Comparison of ENCODE assay signal across 24 mouse cellular contexts in genomic region chr9:119994207-119994606, GRCm38 (mm10). TPM values are rescaled to one million over a fixed set of nuclear protein-coding genes. Genes with fewer than 3 reads are reported as not detected.
DNase-seq lines count a peak whose midpoint lies in the region; ATAC-seq and TF ChIP-seq lines count a peak whose summit lies in the region.
"Had no signal": no experiment of that assay in that cellular context is flagged by ENCODE, and none has a peak within 500 bp of the region (broad histone marks: within the 10 kb centered on the region; RNA-seq: fewer than 3 reads in every experiment).

No protein-coding gene starts in this region.

- H3K4me3 ChIP-seq in intestine, postnatal 0 days (ENCODE audit: low read depth, low read length), result no peak overlapping the region
- H3K4me3 ChIP-seq: hindbrain, embryonic 15.5 days had no signal

- 45% methylated on average over 7 of the region's 7 CpGs for WGBS in intestine, postnatal 0 days

- DNase-seq in urinary bladder, postnatal 14 days (ENCODE audit: low spot score), result peak; percentile 47
- no peak for DNase-seq in urinary bladder, adult 18-20 months (ENCODE audit: low spot score in 2 of 2)
- peak; percentile 58 for DNase-seq in R1 (ENCODE audit: low read depth, low spot score)
- DNase-seq in cerebellum, postnatal 10 days, result no peak
- no peak for DNase-seq in embryo, embryonic 10.5 days (ENCODE audit: low spot score)
- DNase-seq: adrenal gland, postnatal 14 days; cerebellum, adult 9-11 months; embryo, embryonic 11 days; gastrocnemius, postnatal 10 days; heart, adult 18-20 months; heart, postnatal 4 days; kidney, adult 2 months; kidney, postnatal 10 days; left cerebral cortex, postnatal 4 days; liver, postnatal 0 days; retina, postnatal 1 day had no signal

- no peaks in the 10 kb centered on the region for H3K36me3 ChIP-seq in intestine, postnatal 0 days (ENCODE audit: control insufficient read depth, insufficient read depth)
- H3K36me3 ChIP-seq: hindbrain, embryonic 15.5 days had no signal

- H3K27me3 ChIP-seq in intestine, postnatal 0 days (replicated peaks; ENCODE audit: control insufficient read depth, insufficient read depth, low read length), result no peaks in the 10 kb centered on the region

- no peaks in the 10 kb centered on the region for H3K9me3 ChIP-seq in intestine, postnatal 0 days (ENCODE audit: control insufficient read depth)
- H3K9me3 ChIP-seq: hindbrain, embryonic 15.5 days had no signal

- no peak overlapping the region for H3K27ac ChIP-seq in intestine, postnatal 0 days (ENCODE audit: low read depth, low read length)
- H3K27ac ChIP-seq: hindbrain, embryonic 15.5 days had no signal

- no peak for TF ChIP-seq CTCF in intestine, postnatal 0 days (IDR thresholded peaks at IDR 0.05; ENCODE audit: low read depth)

- peak; percentile 68 for ATAC-seq in intestine, postnatal 0 days
- no peak for ATAC-seq in erythroid progenitor cell, adult 5-6 weeks (replicated peaks; ENCODE audit: low FRiP score, poor library complexity, severe bottlenecking)
- ATAC-seq: CD4-positive, CD25-positive, alpha-beta regulatory T cell, adult 4 months had no signal

- H3K4me2 ChIP-seq in intestine, postnatal 0 days (replicated peaks; ENCODE audit: low read depth), result no peak overlapping the region
- H3K4me2 ChIP-seq: hindbrain, embryonic 15.5 days; midbrain, embryonic 11.5 days had no signal

- no peak overlapping the region for H3K9ac ChIP-seq in intestine, postnatal 0 days (ENCODE audit: low read depth, low read length)
- H3K9ac ChIP-seq: hindbrain, embryonic 15.5 days; liver, postnatal 0 days had no signal

- no peaks in the 10 kb centered on the region for H3K4me1 ChIP-seq in intestine, postnatal 0 days (replicated peaks; ENCODE audit: control insufficient read depth, insufficient read depth, low read length)
- H3K4me1 ChIP-seq: hindbrain, embryonic 15.5 days had no signal

RNA-seq across cellular contexts. Expression of gene Csrnp1, which starts 9.7 kb away (rescaled TPM):
- polyA plus RNA-seq in intestine, postnatal 0 days (2015; fragmentation: Nextera tagmentation; extraction: Ambion mirVana), result 3.8 and 4.2 TPM in 2 replicates
- total RNA-seq in erythroid progenitor cell, adult 5-6 weeks (2015; ENCODE audit: low replicate concordance), result 2.1 and 2.2 TPM in 2 replicates
- 1.4 and 3.0 TPM in 2 replicates for total RNA-seq in erythroid progenitor cell, adult 5-6 weeks (2017; ENCODE audit: low replicate concordance)

RNA-seq across cellular contexts. Expression of gene Xirp1, which starts 29.2 kb away (rescaled TPM):
- polyA plus RNA-seq in intestine, postnatal 0 days (2015; fragmentation: Nextera tagmentation; extraction: Ambion mirVana), result 0.10 and 0.14 TPM in 2 replicates
- not detected in 2 replicates for total RNA-seq in erythroid progenitor cell, adult 5-6 weeks (2015; ENCODE audit: low replicate concordance)
- total RNA-seq in erythroid progenitor cell, adult 5-6 weeks (2017; ENCODE audit: low replicate concordance), result not detected in 2 replicates
- polyA plus RNA-seq: brain, embryonic 14.5 days; CD4-positive, CD25-positive, alpha-beta regulatory T cell, adult 4 months; hindbrain, embryonic 15.5 days; midbrain, embryonic 11.5 days had no signal

RNA-seq across cellular contexts. Expression of gene Ttc21a, which starts 56.8 kb away (rescaled TPM):
- not detected in 2 replicates for polyA plus RNA-seq in intestine, postnatal 0 days (2015; fragmentation: Nextera tagmentation; extraction: Ambion mirVana)
- total RNA-seq in erythroid progenitor cell, adult 5-6 weeks (2015; ENCODE audit: low replicate concordance), result 2.1 TPM in 1 of 2 replicates, not detected in the other
- 1.5 TPM in 1 of 2 replicates, not detected in the other for total RNA-seq in erythroid progenitor cell, adult 5-6 weeks (2017; ENCODE audit: low replicate concordance)
- total RNA-seq: liver, adult 2 months; monocyte, adult 5-6 weeks had no signal
- polyA plus RNA-seq: liver, adult 2 months had no signal

RNA-seq across cellular contexts. Expression of gene Gorasp1, which starts 56.8 kb away (rescaled TPM):
- 14.4 and 16.4 TPM in 2 replicates for polyA plus RNA-seq in intestine, postnatal 0 days (2015; fragmentation: Nextera tagmentation; extraction: Ambion mirVana)
- 2.5 and 4.2 TPM in 2 replicates for total RNA-seq in erythroid progenitor cell, adult 5-6 weeks (2015; ENCODE audit: low replicate concordance)
- 0.90 and 2.3 TPM in 2 replicates for total RNA-seq in erythroid progenitor cell, adult 5-6 weeks (2017; ENCODE audit: low replicate concordance)

Comparison
In these comparisons a context has a peak if more than half of its experiments do, and no peak if none do; other contexts are left out.
1. DNase-seq: peak in urinary bladder, postnatal 14 days (single experiment) and R1 (single experiment); none in urinary bladder, adult 18-20 months (0 of 2), cerebellum, postnatal 10 days (0 of 2) and embryo, embryonic 10.5 days (single experiment).